Mouse (Mus musculus) macrophage (primary cell): ENCODE results near the gene Ppp3r2. TPM values are rescaled to one million over a fixed set of nuclear protein-coding genes. Genes with fewer than 3 reads are reported as not detected.

ENCODE experiments used
- H3K27ac ChIP-seq: fragments of 350-480 bp; formaldehyde crosslinking; 2 replicates; pipeline ENCODE4 v1.9.0; 2021
- H3K36me3 ChIP-seq: fragments of 350-480 bp; formaldehyde crosslinking; 2 replicates; pipeline ENCODE4 v1.9.0; 2021; ENCODE audit errors: inconsistent target
- H3K4me3 ChIP-seq: fragments of 350-480 bp; formaldehyde crosslinking; 2 replicates; pipeline ENCODE4 v1.9.0; 2021; ENCODE audit errors: inconsistent target
- H3K79me2 ChIP-seq: fragments of 350-480 bp; formaldehyde crosslinking; 2 replicates; pipeline ENCODE4 v1.9.0; 2021; ENCODE audit errors: inconsistent target
- WGBS: methylation state at CpG from one replicate; pipeline ENCODE4 v1.1.7; 2026; ENCODE audit warnings: inconsistent platforms; ENCODE audit not compliant: missing documents; 5-methylcytosine and 5-hydroxymethylcytosine counted together
- polyA plus RNA-seq: library from polyadenylated mRNA; stranded (reverse); fragments of 250-400 nt; gene quantifications from 3 replicates; pipeline ENCODE4 v1.2.4, GENCODE M21; 2018; ENCODE audit warnings: inconsistent platforms

Ppp3r2 gene
- polyA plus RNA-seq, 1 experiment from 2014 or later = not detected

DNA sequence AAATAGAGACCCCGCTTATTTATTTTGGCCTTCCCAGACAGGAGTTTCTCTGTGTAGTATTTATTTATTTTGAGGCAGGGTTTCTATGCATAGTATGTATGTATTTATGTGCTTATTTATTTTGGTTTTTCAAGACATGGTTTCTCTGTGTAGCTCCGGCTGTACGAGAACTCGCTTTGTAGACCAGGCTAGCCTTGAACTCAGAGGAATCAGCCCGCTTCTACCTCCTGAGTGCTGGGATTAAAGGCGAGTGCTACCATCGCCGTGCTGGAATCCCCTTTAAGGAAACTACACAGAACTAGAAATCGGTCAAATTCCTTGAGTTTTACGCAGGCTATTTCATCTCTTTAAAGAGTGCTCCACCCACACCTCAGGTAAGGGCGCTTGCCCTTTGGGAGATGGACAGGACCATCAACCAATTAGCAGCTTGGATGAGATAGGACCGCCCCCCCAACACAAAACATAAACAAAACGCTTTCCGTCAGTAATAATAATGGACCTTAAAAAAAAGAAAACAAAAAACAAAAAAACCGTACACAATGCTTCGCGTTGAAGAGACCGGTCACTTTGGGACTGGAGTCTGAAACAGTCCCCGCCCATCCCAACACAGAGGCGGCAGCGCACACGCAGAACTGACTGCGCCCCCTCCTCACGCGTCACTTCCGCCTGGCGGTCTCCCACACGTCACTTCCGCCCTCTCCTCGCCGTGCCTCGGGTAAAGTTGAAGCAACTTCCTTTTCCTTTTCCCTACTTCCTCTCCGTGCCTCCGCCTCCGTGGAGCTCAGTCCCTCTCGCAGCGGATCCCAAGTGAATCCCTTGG, 50.3 kb downstream of the Ppp3r2 start, which contains the start of gene Rnf20:
Rnf20 (plus strand) TSS at position 688 of the 820 bp plus-strand sequence.
- Histone ChIP-seq H3K27ac (peak within 1 kb of the TSS; percentile 17), H3K4me3 (peak within 1 kb of the TSS; percentile 84), H3K79me2 (peaks cover 30% of the 10 kb centered on the region), H3K36me3 (peaks cover 25% of the 10 kb centered on the region)
- 4% methylated on average over 37 of the region's 37 CpGs for WGBS

DNA sequence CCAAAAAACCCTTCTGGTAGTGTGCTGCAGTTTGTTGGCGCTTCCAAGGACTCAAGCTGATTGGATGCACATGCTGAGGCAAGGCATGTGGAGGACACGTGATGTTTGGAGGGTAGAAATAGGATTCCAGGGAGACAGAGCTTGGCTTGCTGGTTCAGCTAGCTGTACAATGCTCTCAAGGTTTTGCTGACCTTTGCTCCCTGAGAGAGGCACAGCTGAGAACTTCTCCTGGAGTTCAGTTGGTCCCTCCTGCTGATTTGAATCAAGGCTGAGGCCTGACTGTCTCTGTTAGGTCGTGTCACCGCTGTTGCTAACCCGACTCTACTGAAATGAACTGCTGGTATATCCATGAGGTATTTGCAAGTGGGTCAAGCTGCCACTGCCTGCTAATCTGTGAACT, 52.9 kb downstream of the Ppp3r2 start:
- H3K27ac ChIP-seq = no peak overlapping the region
- WGBS = 94% methylated on average over 5 of the region's 5 CpGs
- H3K36me3 ChIP-seq = peaks cover under 1% of the 10 kb centered on the region; the same call in 1 of the 2 replicates
- no peak overlapping the region for H3K4me3 ChIP-seq
- H3K79me2 ChIP-seq = peaks cover 19% of the 10 kb centered on the region

Other genes starting within 250 kb of the Ppp3r2 start
- not detected in 3 replicates for gene Acnat1, start 208.1 kb downstream of the Ppp3r2 start, polyA plus RNA-seq
- not detected in 3 replicates for gene Baat, start 175.5 kb downstream of the Ppp3r2 start, polyA plus RNA-seq
- 16.6 to 26.8 TPM (median 24.5 TPM) in 3 replicates for gene Mrpl50, start 160.9 kb downstream of the Ppp3r2 start, polyA plus RNA-seq
- gene Zfp189, start 160.8 kb downstream of the Ppp3r2 start, polyA plus RNA-seq = 2.0 to 4.0 TPM (median 3.0 TPM) in 3 replicates
- not detected in 3 replicates for gene Aldob, start 132.5 kb downstream of the Ppp3r2 start, polyA plus RNA-seq
- gene Tmem246, start 84.1 kb downstream of the Ppp3r2 start, polyA plus RNA-seq = not detected in 3 replicates
- 27.6 to 28.7 TPM (median 28.4 TPM) in 3 replicates for gene Rnf20, start 50.0 kb downstream of the Ppp3r2 start, polyA plus RNA-seq
- not detected in 3 replicates for gene Grin3a, start 163.7 kb upstream of the Ppp3r2 start, polyA plus RNA-seq